Mouse (Mus musculus) heart, embryonic 10.5 days (tissue): ENCODE results near the gene Thnsl1. TPM values are rescaled to one million over a fixed set of nuclear protein-coding genes. Genes with fewer than 3 reads are reported as not detected.

Experiments used
- DNase-seq: peaks from one replicate; pipeline ENCODE4 v3.0.0-alpha.2; 2017; ENCODE audit warnings: low spot score
- H3K27ac ChIP-seq: fragments of 300-500 bp; sonication (generic); 2 replicates; pipeline ENCODE4 v1.5.1; 2016; ENCODE audit warnings: mild to moderate bottlenecking
- H3K27me3 ChIP-seq: fragments of 300-500 bp; sonication (generic); 2 replicates; pipeline ENCODE4 v1.6.1; 2016; ENCODE audit warnings: mild to moderate bottlenecking; ENCODE audit not compliant: poor library complexity, insufficient read depth, severe bottlenecking
- H3K36me3 ChIP-seq: fragments of 300-500 bp; sonication (generic); 2 replicates; pipeline ENCODE4 v1.6.1; 2016; ENCODE audit warnings: mild to moderate bottlenecking, moderate library complexity
- H3K4me1 ChIP-seq: fragments of 300-500 bp; sonication (generic); 2 replicates; pipeline ENCODE4 v1.6.1; 2016; ENCODE audit warnings: mild to moderate bottlenecking
- H3K4me3 ChIP-seq: fragments of 300-500 bp; sonication (generic); 2 replicates; pipeline ENCODE4 v1.5.1; 2016; ENCODE audit warnings: mild to moderate bottlenecking, moderate library complexity
- H3K9me3 ChIP-seq: fragments of 300-500 bp; sonication (generic); 2 replicates; pipeline ENCODE4 v1.6.1; 2016; ENCODE audit warnings: mild to moderate bottlenecking, moderate library complexity
- WGBS: fragments of 180-500 bp; shearing (Covaris S2); methylation state at CpG from one replicate; pipeline ENCODE4 v1.1.7; 2016; 5-methylcytosine and 5-hydroxymethylcytosine counted together
- polyA plus RNA-seq: library from polyadenylated mRNA; unstranded; fragments of >200 nt; fragmentation: Nextera tagmentation; extraction: Ambion mirVana; gene quantifications from 2 replicates; pipeline ENCODE4 v1.2.1, GENCODE M21; 2016

Gene Thnsl1
- polyA plus RNA-seq, result 9.1 and 9.2 TPM in 2 replicates

- Histone ChIP-seq H3K36me3 (no peaks in the 10 kb centered on the region), H3K4me3 (peak within 1 kb of the TSS; percentile 68), H3K9me3 (no peaks in the 10 kb centered on the region), H3K4me1 (no peaks in the 10 kb centered on the region), H3K27me3 (no peaks in the 10 kb centered on the region), H3K27ac (peak within 1 kb of the TSS; percentile 91)
- peak; percentile 99 for DNase-seq
- 3% methylated on average over 43 of the region's 43 CpGs for WGBS
Measured at GRCm38 (mm10) chr2:21204912-21205830, at the start of gene Thnsl1, which contains the start of gene Enkur. TSS of gene Thnsl1 (plus strand) at chr2:21205724. TSS of gene Enkur (minus strand) at chr2:21205365.

- Histone ChIP-seq H3K27me3 (no peaks in the 10 kb centered on the region), H3K36me3 (no peaks in the 10 kb centered on the region), H3K4me1 (no peaks in the 10 kb centered on the region), H3K9me3 (no peaks in the 10 kb centered on the region), H3K27ac (no peak overlapping the region), H3K4me3 (no peak overlapping the region)
- no peak for DNase-seq
- WGBS, result 80% methylated on average over 8 of the region's 8 CpGs
Measured at GRCm38 (mm10) chr2:21164296-21164695, 41.2 kb upstream of the Thnsl1 start.

GRCm38 (mm10) chr2:21167916-21168315 lies 37.6 kb upstream of the Thnsl1 start:
- DNase-seq, result no peak
- 79% methylated on average over 1 of the region's 1 CpGs for WGBS
- no peak overlapping the region for H3K27ac ChIP-seq

GRCm38 (mm10) chr2:21172797-21173196 lies 32.7 kb upstream of the Thnsl1 start:
- Histone ChIP-seq H3K27ac (no peak overlapping the region), H3K27me3 (no peaks in the 10 kb centered on the region), H3K4me3 (no peak overlapping the region), H3K9me3 (no peaks in the 10 kb centered on the region), H3K4me1 (no peaks in the 10 kb centered on the region), H3K36me3 (no peaks in the 10 kb centered on the region)
- 64% methylated on average over 3 of the region's 3 CpGs for WGBS
- DNase-seq, result no peak

More at GRCm38 (mm10) chr2:21167916-21168315, 37.6 kb upstream of the Thnsl1 start:
- H3K9me3 ChIP-seq, result no peaks in the 10 kb centered on the region
- H3K36me3 ChIP-seq, result no peaks in the 10 kb centered on the region
- no peaks in the 10 kb centered on the region for H3K27me3 ChIP-seq
- H3K4me1 ChIP-seq, result no peaks in the 10 kb centered on the region
- no peak overlapping the region for H3K4me3 ChIP-seq

GRCm38 (mm10) chr2:21179136-21179535 lies 26.4 kb upstream of the Thnsl1 start:
- WGBS, result 89% methylated on average over 5 of the region's 5 CpGs
- Histone ChIP-seq H3K9me3 (no peaks in the 10 kb centered on the region), H3K36me3 (no peaks in the 10 kb centered on the region), H3K4me3 (no peak overlapping the region), H3K27me3 (no peaks in the 10 kb centered on the region), H3K4me1 (no peaks in the 10 kb centered on the region), H3K27ac (no peak overlapping the region)
- DNase-seq, result no peak

- Histone ChIP-seq H3K4me3 (no peak overlapping the region), H3K36me3 (no peaks in the 10 kb centered on the region), H3K4me1 (no peaks in the 10 kb centered on the region), H3K9me3 (no peaks in the 10 kb centered on the region), H3K27me3 (no peaks in the 10 kb centered on the region), H3K27ac (no peak overlapping the region)
- DNase-seq, result no peak
- 54% methylated on average over 1 of the region's 1 CpGs for WGBS
Measured at GRCm38 (mm10) chr2:21182811-21183210, 22.7 kb upstream of the Thnsl1 start.

- Histone ChIP-seq H3K27ac (no peak overlapping the region), H3K9me3 (no peaks in the 10 kb centered on the region), H3K36me3 (no peaks in the 10 kb centered on the region), H3K4me3 (no peak overlapping the region), H3K4me1 (no peaks in the 10 kb centered on the region), H3K27me3 (no peaks in the 10 kb centered on the region)
- WGBS, result 59% methylated on average over 7 of the region's 7 CpGs
- DNase-seq, result no peak
Measured at GRCm38 (mm10) chr2:21187576-21187975, 17.9 kb upstream of the Thnsl1 start.

GRCm38 (mm10) chr2:21188610-21189009 lies 16.9 kb upstream of the Thnsl1 start:
- Histone ChIP-seq H3K9me3 (no peaks in the 10 kb centered on the region), H3K36me3 (no peaks in the 10 kb centered on the region), H3K27ac (no peak overlapping the region), H3K4me3 (no peak overlapping the region), H3K4me1 (no peaks in the 10 kb centered on the region), H3K27me3 (no peaks in the 10 kb centered on the region)
- 78% methylated on average over 4 of the region's 4 CpGs for WGBS
- no peak for DNase-seq

- 64% methylated on average over 1 of the region's 1 CpGs for WGBS
- Histone ChIP-seq H3K4me3 (no peak overlapping the region), H3K4me1 (no peaks in the 10 kb centered on the region), H3K36me3 (no peaks in the 10 kb centered on the region), H3K27ac (no peak overlapping the region), H3K9me3 (no peaks in the 10 kb centered on the region), H3K27me3 (no peaks in the 10 kb centered on the region)
- DNase-seq, result no peak
Measured at GRCm38 (mm10) chr2:21191232-21191631, 14.3 kb upstream of the Thnsl1 start.

- Histone ChIP-seq H3K4me1 (no peaks in the 10 kb centered on the region), H3K27ac (no peak overlapping the region), H3K4me3 (no peak overlapping the region), H3K27me3 (no peaks in the 10 kb centered on the region), H3K36me3 (no peaks in the 10 kb centered on the region), H3K9me3 (no peaks in the 10 kb centered on the region)
- 89% methylated on average over 5 of the region's 5 CpGs for WGBS
- no peak for DNase-seq
Measured at GRCm38 (mm10) chr2:21195233-21195632, 10.3 kb upstream of the Thnsl1 start.

- H3K9me3 ChIP-seq, result no peaks in the 10 kb centered on the region
- no peaks in the 10 kb centered on the region for H3K4me1 ChIP-seq
- no peaks in the 10 kb centered on the region for H3K27me3 ChIP-seq
- no peaks in the 10 kb centered on the region for H3K36me3 ChIP-seq
- no peak for DNase-seq
- H3K4me3 ChIP-seq, result no peak overlapping the region
- WGBS, result 45% methylated on average over 3 of the region's 3 CpGs
- H3K27ac ChIP-seq, result no peak overlapping the region
Measured at GRCm38 (mm10) chr2:21199051-21199450, 6.5 kb upstream of the Thnsl1 start.

- Histone ChIP-seq H3K4me3 (no peak overlapping the region), H3K27ac (no peak overlapping the region), H3K36me3 (no peaks in the 10 kb centered on the region), H3K27me3 (no peaks in the 10 kb centered on the region), H3K9me3 (no peaks in the 10 kb centered on the region), H3K4me1 (no peaks in the 10 kb centered on the region)
- DNase-seq, result no peak
- WGBS, result 73% methylated on average over 2 of the region's 2 CpGs
Measured at GRCm38 (mm10) chr2:21202754-21203153, 2.8 kb upstream of the Thnsl1 start.

GRCm38 (mm10) chr2:21205831-21206159 lies 271 bp downstream of the Thnsl1 start:
- 1% methylated on average over 17 of the region's 19 CpGs for WGBS
- peak overlapping the region; percentile 68 for H3K4me3 ChIP-seq
- peak overlapping the region; percentile 91 for H3K27ac ChIP-seq
- no peaks in the 10 kb centered on the region for H3K27me3 ChIP-seq
- no peaks in the 10 kb centered on the region for H3K9me3 ChIP-seq
- no peaks in the 10 kb centered on the region for H3K36me3 ChIP-seq
- no peak for DNase-seq
- H3K4me1 ChIP-seq, result no peaks in the 10 kb centered on the region
